Mouse (Mus musculus) left cerebral cortex, postnatal 10 days (tissue): ENCODE measurements around the gene Snx25. TPM values are rescaled to one million over a fixed set of nuclear protein-coding genes. Genes with fewer than 3 reads are reported as not detected.

Experiments used
- DNase-seq, 2 experiments: peaks; one replicate each; pipeline ENCODE4 v3.0.0; 2021 to 2022; ENCODE audit warnings: low spot score in 2 of 2, mixed read lengths in 1 of 2; ENCODE audit errors: extremely low spot score in 1 of 2
- intact Hi-C: fragments of 180-260 bp; cut with DNase I; formaldehyde crosslinking; loops from one replicate; pipeline ENCODE4 v1.15.1; 2025
- total RNA-seq, 2 experiments: library from RNA; stranded (reverse); gene quantifications; 2 replicates each; pipeline ENCODE4 v1.2.3; 2021

Gene Snx25
- 10 to 100 TPM; 38.2 to 42.7 TPM for total RNA-seq

DNA sequence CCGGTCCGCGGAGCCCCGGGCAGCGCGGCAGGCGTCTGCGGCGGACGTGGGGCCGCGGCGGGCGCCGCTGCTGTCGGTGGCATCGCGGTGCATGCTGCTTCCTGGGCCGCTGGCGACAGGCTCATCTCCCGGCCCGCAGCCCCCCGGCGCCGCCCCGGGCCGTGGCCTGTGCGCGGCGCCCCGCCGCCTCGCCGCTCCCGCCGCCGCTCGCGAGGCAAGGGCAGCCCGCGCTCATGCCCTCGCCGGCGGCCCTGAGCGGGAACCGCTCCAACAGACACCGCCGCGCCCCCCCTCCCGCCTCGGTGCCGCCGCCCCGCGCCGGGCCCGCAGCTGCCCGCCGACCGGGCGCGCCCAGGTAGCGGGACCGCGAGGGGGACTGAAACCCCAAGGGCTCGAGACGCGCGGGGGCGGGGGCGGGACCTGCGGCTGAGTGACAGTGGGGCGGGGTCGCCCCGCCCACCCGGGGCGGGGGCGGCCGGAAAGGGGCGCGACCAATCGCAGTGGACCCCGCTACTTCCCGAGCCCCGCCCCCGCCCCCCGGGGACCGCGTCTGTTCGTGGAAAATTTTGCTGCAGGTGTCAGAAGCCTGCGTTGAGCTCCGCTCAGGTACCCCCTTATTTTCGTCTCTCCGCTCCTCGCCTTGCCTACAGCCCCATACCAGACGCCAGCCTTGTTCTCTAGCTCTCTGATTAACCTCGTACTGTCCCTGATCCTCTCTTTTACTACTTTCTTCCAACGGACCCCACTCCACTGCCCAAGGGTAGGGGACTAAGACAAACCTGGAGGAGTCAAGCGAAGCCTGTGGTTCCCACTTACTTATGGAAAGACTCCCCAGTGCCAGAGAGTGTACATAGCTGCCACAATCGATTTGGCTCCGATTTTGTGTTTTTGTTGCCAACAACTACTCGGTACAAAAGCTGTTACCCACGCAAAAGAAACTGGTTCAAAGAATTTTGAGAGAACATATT lies at the start of gene Snx25:
TSS of gene Snx25 (minus strand) at position 96 of the 968 bp plus-strand sequence.
- intact Hi-C loops: loop anchor here (10.0 kb wide), 1 partner anchor 148 kb away; the partner anchor contains the start of gene Ankrd37
- DNase-seq: peak; percentile 64 to 91

DNA sequence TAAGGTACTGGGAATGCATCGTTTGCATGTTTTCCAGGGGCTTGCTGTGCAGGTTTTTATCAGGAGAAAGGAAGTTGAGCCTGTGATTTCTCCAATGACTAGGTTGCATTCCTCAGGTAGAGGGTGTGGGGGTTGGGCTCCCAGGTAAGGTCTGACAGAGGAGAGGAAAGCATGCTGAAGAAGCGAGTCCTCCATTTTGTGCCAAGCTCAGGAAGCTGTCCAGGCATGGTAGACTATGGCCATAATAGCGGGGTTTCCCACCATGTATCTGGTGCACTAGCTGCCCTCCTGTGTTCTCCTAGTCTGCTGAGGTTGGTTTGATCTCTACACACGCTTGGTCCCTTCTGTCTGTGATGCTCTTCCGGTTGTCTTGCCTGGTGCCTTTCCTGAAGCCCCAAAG lies 45.7 kb upstream of the Snx25 start:
- DNase-seq: no peak
- intact Hi-C loops: no loop called here

DNA sequence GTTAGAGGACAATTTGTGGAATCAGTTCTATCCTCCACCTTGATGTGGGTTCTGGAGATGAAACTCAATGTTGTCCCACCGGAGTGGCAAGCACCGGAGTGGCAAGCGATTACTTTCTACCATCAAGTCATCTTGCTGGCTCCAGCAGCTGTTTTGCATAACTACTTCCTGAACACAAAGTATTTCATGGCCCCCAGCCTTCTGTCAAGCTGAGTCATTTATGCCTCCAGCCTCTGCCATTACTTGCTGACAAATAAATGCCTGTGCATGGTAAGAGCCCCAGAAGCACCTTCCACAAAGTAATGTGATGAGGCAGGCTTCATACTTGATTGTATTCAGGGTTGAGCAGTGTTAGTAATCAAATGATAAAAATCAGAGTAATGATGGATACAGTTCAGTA lies 44.9 kb upstream of the Snx25 start:
- intact Hi-C loops: no loop called here

DNA sequence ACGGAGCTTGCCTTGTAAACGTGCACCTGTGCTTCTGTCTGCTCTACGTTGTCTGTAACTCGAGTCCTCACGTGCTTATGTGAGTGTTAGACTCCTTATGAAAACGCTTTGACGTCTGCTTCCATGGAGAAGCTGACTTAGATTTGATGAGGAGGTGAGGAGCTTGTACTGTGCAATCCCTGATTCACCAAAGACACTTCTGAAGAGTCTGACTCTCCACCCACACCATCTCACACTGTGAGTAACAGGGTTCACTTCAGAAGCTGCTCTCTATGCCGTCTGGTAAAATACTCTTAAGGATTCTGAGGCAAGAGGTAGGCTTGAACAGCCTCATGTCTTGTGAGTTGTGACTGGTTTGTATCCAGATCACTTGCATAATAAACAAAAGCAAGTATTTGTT lies 41.1 kb upstream of the Snx25 start:
- intact Hi-C loops: no loop called here

More for the DNA sequence above, 44.9 kb upstream of the Snx25 start:
- no peak for DNase-seq

DNA sequence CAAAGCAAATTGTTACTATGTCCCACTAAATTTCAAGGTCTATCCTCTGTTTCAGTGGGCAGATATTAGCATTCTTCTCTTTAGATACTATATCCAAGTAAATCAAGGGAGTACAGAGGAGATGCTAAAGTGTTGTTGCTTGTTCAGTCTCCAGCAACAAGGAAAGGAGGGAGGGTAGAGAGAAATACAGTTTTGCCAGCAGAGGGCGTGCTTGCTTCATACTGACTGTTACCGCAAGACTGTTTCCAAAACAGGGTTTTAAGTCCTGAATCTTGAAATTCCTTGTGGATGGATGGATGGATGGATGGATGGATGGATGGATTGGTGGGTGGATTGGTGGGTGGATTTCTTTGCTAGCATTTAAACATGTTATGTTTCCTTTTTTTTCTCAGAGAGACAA lies 33.4 kb upstream of the Snx25 start:
- intact Hi-C loops: loop anchor here (5.0 kb wide), 1 partner anchor 52 kb away; no protein-coding TSS in a partner anchor

More for the DNA sequence above, 41.1 kb upstream of the Snx25 start:
- no peak for DNase-seq

DNA sequence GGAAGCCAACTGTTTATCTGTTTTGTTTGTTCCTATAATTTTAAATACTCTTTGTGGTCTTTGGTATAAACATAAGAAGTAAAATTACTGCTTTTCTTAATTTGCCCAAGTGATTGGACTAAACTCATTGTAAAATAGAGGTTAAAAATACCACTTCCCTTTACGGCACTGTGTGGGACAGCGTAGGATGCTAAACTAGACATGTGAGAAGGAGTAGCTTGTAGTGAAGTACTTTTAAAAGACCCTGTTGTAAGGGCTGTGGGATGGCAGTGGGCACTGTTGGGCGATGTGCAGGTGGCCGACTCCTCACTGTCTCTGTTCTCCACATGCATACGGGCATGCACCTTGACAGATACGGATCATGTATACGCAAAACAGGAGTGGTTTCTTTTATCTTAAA lies 28.2 kb upstream of the Snx25 start:
- DNase-seq: no peak
- intact Hi-C loops: no loop called here

More for the DNA sequence above, 33.4 kb upstream of the Snx25 start:
- peak; percentile 53 to 71 for DNase-seq

DNA sequence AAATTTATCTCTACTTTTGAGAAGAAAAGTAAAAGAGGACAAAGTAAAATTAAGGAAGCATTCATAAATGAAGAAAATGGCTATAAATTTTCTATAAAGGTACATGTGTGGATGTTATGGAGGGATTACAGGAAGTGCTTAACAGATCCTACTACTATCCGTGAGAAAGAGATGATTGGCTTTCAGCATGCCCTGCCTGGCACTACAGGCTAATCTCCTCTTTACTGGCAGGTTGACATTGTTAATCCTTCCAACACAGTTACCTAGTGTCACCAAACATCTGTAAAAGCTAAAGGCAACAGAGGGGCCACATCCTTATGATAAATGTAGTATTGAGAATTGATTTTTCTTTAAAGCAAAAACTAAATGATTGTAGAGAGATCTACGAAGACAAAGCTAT lies 21.7 kb upstream of the Snx25 start:
- intact Hi-C loops: no loop called here
- no peak for DNase-seq

DNA sequence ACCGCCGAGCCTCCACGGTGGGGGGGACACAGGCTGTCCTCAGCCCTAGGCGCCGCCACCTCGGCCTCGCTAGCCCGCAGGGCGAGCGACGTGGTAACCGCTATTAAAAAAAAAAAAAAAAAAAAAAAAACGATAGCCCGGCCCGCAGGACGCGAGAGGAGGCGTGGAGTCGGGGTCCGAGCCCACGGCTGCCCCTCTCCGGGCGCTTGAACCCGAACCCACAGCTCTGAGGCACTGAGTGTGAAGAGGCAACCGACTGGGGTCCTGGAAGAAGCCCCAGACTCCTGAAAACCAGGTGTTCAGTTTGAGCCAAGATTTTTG lies 11.9 kb upstream of the Snx25 start:
- no peak for DNase-seq
- intact Hi-C loops: no loop called here

DNA sequence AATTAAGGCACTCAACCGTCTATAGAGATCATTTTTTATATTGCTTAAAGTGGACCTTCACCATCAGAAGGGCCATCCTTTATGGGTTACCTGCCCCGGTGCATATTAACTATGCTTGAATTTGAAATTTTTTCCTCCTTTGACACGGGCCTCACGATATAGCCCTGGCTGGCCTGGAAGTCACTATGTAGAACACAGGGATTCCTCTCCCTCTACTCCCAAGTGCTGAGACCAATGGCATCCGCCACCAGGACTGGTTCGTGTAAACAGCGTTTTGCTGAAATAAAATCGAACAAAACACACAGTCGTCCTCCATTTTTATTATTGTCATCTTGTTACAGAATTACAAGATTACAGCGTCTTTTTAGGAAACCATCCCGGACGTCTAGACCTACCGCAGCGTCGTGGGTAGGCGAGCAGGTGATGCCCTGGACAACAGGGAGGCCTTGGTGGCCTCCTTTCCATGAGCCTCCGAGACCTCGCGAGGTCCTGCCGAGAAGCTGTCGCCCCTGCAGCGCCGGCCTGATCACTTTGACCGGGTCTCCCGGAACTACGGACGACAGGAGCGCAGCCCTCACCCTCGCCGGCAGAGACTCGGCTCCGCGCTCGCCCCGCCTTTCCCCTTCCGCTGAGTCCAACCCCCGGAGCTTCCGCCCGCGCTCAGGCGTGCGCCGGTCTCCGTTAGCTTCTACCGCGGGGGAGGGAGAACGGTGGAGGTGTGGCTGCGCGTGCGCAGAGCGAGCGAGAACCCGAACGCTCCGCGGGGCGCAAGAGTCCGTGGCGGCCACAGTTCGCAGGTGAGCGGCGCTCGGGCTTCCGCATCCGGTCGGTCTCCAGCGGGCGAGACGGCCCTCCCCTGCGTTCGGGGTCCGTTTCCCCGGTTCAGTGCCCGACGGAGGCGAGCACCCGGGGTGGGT lies 11.3 kb upstream of the Snx25 start:
- DNase-seq: peak; percentile 93 to 97
- intact Hi-C loops: no loop called here

DNA sequence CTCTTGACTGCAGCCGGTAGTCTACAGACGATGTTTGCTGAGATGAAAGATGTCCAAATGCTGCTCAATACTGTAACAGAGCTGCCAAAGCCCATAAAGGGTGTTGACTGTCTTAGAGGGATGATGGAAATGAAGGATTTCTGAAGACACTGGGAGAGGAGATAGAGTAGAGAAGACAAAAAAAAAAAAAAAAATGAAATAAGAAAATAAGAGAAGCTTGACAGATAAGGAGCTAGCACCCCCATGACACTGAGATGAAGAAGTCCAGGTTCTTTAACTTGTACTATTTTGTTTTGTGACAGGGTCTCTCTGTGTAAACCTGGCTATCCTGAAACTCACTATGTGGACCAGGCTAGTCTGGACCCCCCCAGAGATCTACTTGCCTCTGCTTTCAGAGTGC lies 1.1 kb upstream of the Snx25 start:
- intact Hi-C loops: loop anchor here (10.0 kb wide), 1 partner anchor 148 kb away; the partner anchor contains the start of gene Ankrd37
- DNase-seq: no peak

DNA sequence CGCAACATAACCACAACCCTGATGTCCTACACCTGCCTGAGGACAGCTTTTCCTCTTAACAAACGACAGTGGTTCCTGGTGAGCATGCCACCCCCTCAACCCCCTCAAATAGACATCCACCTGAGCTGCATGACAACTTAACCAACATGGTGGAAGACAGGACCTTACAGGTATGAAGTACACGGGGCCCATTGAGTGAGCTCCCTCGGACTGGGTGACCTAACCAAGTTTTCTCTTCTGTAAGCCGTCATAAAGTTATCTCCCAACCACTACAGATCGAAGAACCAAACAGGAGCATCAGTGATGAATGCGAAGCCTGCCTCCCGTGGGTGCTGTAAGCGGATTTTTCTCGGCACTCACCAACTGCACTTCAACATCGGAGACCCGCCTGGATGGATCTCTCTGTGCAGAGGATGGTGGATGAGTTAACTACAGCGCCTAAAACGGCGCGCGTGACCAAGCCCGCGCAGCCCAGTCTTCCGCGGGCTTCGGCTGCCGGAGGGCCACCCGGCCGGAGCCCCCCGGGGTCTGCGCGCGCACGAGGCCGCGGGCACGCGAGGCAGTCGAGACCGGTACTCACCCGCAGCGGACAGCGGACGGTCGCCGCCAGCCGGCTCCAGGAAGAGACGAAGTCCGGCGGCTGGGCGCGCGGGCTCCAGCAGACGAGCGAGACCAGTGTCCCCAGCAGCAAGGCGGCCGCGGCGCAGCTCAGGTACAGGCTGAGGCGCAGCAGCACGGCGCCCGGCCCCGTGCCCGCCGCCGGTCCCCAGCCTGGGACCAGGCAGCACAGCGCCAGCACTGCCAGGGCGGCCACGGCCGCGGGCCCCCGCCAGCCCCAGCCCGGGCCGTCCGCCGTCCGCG lies 527 bp downstream of the Snx25 start, which contains the start of gene Cfap97:
TSS of gene Cfap97 (plus strand) at position 570 of the 861 bp plus-strand sequence.
- DNase-seq: peak; percentile 27 to 79
- intact Hi-C loops: loop anchor here (10.0 kb wide), 1 partner anchor 147 kb away; the partner anchor contains the start of gene Ankrd37

DNA sequence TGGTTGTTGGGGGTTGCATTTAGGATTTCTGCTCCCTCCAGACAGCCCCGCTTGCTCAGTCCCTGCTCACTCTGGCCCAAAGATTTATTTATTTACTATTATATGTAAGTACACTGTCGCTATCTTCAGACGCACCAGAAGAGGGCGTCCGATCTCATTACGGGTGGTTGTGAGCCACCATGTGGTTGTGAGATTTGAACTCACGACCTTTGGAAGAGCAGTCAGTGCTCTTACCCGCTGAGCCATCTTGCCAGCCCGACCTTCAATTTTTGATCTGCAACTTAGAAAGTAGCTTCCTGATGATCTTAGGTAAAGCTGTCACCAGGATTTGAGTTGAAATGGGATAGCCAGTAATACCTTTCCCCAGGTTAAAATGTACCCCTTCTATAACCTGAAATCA lies 2.2 kb downstream of the Snx25 start:
- intact Hi-C loops: loop anchor here (10.0 kb wide), 1 partner anchor 145 kb away; the partner anchor contains the start of gene Ankrd37

DNA sequence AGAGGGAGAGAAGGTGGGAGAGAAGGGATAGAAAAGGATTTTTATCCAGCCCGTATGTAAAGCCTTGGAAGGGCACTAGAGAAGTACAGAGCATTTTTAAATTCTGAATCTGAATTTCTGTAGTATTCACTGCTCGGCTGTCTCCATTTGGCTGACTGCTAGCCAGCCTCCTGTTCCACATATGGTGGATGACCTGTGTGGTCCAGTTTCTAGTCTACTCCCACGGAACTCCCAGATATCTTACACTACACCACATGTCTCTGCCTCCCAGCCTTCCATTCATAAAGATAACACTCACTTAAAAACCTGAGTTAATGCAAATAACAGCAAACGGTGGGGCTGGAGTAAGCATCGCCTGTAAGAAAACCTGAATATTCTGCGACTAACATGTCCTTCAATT lies 2.7 kb downstream of the Snx25 start:
- DNase-seq: no peak

More for the DNA sequence above, 2.2 kb downstream of the Snx25 start:
- DNase-seq: no peak

DNA sequence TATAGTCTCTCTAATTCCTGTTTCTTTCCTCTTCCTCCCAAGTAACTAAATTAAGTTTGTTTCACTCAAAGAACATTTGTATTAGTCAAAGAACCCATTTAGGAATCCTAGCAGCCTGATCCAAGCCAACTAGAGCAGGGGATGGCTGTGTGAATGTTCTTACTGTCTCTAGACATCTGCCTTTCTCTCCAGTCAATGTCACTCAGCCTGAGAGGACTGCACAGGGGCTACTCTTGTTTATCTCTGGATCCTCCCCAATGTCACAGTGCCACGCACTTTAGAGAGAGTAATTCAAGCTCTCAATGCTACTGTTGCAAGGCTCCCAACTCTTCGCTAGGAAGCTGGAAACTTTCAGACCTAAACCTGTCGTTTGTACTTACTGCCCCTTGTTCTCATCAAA lies 5.8 kb downstream of the Snx25 start:
- DNase-seq: no peak
- intact Hi-C loops: no loop called here

More for the DNA sequence above, 2.7 kb downstream of the Snx25 start:
- intact Hi-C loops: no loop called here

DNA sequence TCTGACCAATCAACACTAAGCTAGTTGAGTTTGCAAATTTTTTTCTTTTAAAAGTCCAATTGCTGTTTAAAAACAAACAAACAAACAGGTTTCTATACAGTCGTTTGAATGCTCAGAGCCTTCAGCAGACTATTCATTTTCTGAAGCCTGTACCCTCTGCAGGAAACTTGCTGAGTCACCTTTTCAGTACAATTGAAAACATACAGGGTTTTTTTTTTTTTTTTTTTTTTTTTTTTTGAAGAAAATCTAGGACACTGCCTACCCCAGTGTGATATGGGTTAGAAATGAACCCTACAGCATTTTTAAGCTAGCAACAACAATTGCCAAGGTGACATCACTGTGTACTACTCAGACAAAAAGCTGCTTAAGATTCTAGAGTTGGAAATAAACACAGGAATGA lies 8.0 kb downstream of the Snx25 start:
- intact Hi-C loops: no loop called here
- no peak for DNase-seq

DNA sequence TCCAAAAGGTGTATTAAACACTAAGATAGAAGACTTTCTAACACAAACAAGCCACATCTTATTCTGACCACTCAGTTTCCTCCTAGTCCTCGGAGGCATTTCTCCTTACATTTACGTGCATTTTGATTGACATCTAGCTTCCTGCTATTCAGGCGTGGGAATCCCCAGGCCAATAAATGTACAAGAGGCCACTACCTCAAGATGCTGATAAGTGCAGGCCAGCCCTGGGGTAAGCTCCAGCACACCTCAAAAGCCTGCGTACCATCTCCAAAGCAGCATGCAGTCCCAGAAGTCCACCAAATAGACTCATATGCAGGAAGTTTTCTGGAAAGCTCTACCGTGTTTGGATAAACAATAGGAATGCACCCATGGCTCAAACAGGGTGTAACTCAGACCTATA lies 8.5 kb downstream of the Snx25 start:
- no peak for DNase-seq
- intact Hi-C loops: no loop called here

DNA sequence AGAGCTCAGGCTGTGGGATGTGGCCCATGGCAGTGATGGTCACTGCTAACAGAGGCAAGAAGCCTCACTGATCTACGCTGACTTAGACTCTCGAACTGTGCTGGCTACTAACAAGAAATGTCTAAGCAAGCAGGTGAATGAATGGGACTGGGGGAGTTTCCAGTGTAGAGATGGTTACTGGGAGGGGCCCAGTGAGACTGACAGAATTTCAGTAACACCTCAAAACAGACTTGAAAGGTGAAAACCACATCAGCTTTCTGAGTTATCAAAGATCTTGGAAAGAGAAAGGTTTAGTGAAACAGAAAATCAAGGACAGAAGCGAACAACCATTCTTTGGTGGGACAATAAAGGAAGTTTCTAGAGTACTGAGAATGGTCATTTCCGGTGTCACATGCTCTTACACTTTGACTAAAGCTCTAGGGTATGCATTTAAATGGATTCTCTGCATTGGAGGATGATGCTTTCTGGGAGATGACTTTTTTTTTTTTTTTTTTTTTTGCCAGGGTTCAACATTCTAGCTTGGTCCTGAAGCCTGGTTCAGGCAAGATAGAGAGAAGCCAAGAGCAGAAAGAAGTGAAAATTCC lies 9.4 kb downstream of the Snx25 start:
- intact Hi-C loops: no loop called here
- DNase-seq: no peak

DNA sequence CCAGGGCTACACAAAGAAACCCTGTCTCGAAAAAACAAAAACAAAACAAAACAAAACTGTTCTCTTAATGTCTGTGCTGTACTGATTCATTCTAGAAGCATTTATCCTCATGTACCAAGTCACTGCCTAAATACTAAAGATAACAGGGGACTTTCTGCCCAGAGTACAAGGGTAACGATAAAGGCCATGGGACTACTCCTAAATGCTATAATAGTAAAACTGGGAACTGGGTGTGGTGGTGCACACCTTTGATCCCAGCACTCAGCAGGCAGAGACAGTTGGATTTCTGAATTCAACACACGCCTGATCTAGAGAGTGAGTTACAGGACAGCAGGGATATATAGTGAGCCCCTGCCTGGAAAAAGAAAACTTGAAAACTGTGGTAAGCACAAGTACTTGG lies 10.3 kb downstream of the Snx25 start:
- intact Hi-C loops: no loop called here
- DNase-seq: no peak
